In genomic region chr13:49322739-49323138, GRCm38 (mm10) we compare ENCODE assay signal across 21 mouse cellular contexts. TPM values are rescaled to one million over a fixed set of nuclear protein-coding genes. Genes with fewer than 3 reads are reported as not detected.
DNase-seq lines count a peak whose midpoint lies in the region; ATAC-seq lines count a peak whose summit lies in the region.
"Had no signal": no experiment of that assay in that cellular context is flagged by ENCODE, and none has a peak within 500 bp of the region (broad histone marks: within the 10 kb centered on the region; RNA-seq: fewer than 3 reads in every experiment).

No protein-coding gene starts in this region.

- peak; percentile 70 for DNase-seq in left cerebral cortex, adult 11 months (ENCODE audit: low spot score)
- DNase-seq in left cerebral cortex, postnatal 4 days = no peak
- DNase-seq in frontal cortex, adult 2 months (ENCODE audit: extremely low spot score in 1 of 2, low spot score in 1 of 2) = peak; percentile 86 to 88
- DNase-seq in left cerebral cortex, postnatal 25 days (ENCODE audit: low spot score in 2 of 2) = peak; percentile 51 to 97
- peak; percentile 72 to 91 for DNase-seq in right cerebral cortex, postnatal 36 days (ENCODE audit: low spot score in 2 of 2)
- DNase-seq in adrenal gland, postnatal 14 days = no peak
- DNase-seq: adrenal gland, postnatal 10 days; cerebellum, adult 9-10 months; kidney, postnatal 36 days; layer of hippocampus, postnatal 36 days; lung, postnatal 36 days; midbrain, embryonic 14.5 days had no signal

- H3K4me3 ChIP-seq in heart, embryonic 11.5 days (ENCODE audit: low read depth, low read length) = no peak overlapping the region
- no peak overlapping the region for H3K4me3 ChIP-seq in kidney, embryonic 16.5 days (ENCODE audit: low read length)
- H3K4me3 ChIP-seq: embryonic facial prominence, embryonic 15.5 days; limb, embryonic 15.5 days; lung, embryonic 15.5 days; neural tube, embryonic 12.5 days had no signal

- intact Hi-C loops in left cerebral cortex, postnatal 4 days (cut with DNase I) = no loop called here
- intact Hi-C loops in left cerebral cortex, postnatal 25 days (cut with DNase I) = loop anchor here (5.0 kb wide), 1 partner anchor 100 kb away; the partner anchor contains the start of gene Ippk

- H3K27me3 ChIP-seq in heart, embryonic 11.5 days (ENCODE audit: control insufficient read depth, insufficient read depth, low read length) = no peaks in the 10 kb centered on the region
- no peaks in the 10 kb centered on the region for H3K27me3 ChIP-seq in kidney, embryonic 16.5 days (ENCODE audit: insufficient read depth, low read length)
- H3K27me3 ChIP-seq: embryonic facial prominence, embryonic 15.5 days; limb, embryonic 15.5 days; lung, embryonic 15.5 days had no signal

- H3K27ac ChIP-seq in heart, embryonic 11.5 days (ENCODE audit: low read depth, low read length) = no peak overlapping the region
- no peak overlapping the region for H3K27ac ChIP-seq in kidney, embryonic 16.5 days (ENCODE audit: low read length)
- H3K27ac ChIP-seq: embryonic facial prominence, embryonic 15.5 days; limb, embryonic 15.5 days; liver, embryonic 14.5 days; lung, embryonic 15.5 days; neural tube, embryonic 12.5 days had no signal

- WGBS in heart, embryonic 11.5 days (ENCODE audit: insufficient replicate concordance) = 82% methylated on average over 5 of the region's 5 CpGs
- whole genome bisulfite sequencing in kidney, embryonic 16.5 days = 86% methylated on average over 5 of the region's 5 CpGs

- no peak for ATAC-seq in heart, embryonic 11.5 days (replicated peaks; ENCODE audit: insufficient number of reproducible peaks, low FRiP score, low TSS enrichment)
- no peak for ATAC-seq in kidney, embryonic 16.5 days (ENCODE audit: low FRiP score, low TSS enrichment)
- ATAC-seq: forebrain, embryonic 14.5 days; intestine, postnatal 0 days had no signal

- H3K36me3 ChIP-seq in heart, embryonic 11.5 days (ENCODE audit: control insufficient read depth, insufficient read depth, low read length) = no peaks in the 10 kb centered on the region
- no peaks in the 10 kb centered on the region for H3K36me3 ChIP-seq in kidney, embryonic 16.5 days (ENCODE audit: insufficient read depth, low read length)
- H3K36me3 ChIP-seq: embryonic facial prominence, embryonic 15.5 days; limb, embryonic 15.5 days; lung, embryonic 15.5 days; neural tube, embryonic 12.5 days had no signal

- no peaks in the 10 kb centered on the region for H3K9me3 ChIP-seq in heart, embryonic 11.5 days (replicated peaks; ENCODE audit: control insufficient read depth, low read length)
- H3K9me3 ChIP-seq in kidney, embryonic 16.5 days (ENCODE audit: low read length) = no peaks in the 10 kb centered on the region
- H3K9me3 ChIP-seq: embryonic facial prominence, embryonic 15.5 days; limb, embryonic 15.5 days; lung, embryonic 15.5 days; neural tube, embryonic 12.5 days had no signal

- H3K4me1 ChIP-seq in heart, embryonic 11.5 days (ENCODE audit: control insufficient read depth, insufficient read depth, low read length) = peaks cover 8% of the 10 kb centered on the region; the same call in 1 of the 2 replicates
- H3K4me1 ChIP-seq in kidney, embryonic 16.5 days (ENCODE audit: insufficient read depth, low read length) = peaks cover 13% of the 10 kb centered on the region

- no peak overlapping the region for H3K4me2 ChIP-seq in heart, embryonic 11.5 days
- no peak overlapping the region for H3K4me2 ChIP-seq in kidney, embryonic 16.5 days (replicated peaks; ENCODE audit: low read depth, low read length)
- H3K4me2 ChIP-seq: embryonic facial prominence, embryonic 15.5 days; limb, embryonic 15.5 days; lung, embryonic 15.5 days; neural tube, embryonic 12.5 days had no signal

- H3K9ac ChIP-seq in heart, embryonic 11.5 days (ENCODE audit: low read depth, low read length) = no peak overlapping the region
- H3K9ac ChIP-seq in kidney, embryonic 16.5 days (replicated peaks; ENCODE audit: low read length) = no peak overlapping the region
- H3K9ac ChIP-seq: embryonic facial prominence, embryonic 15.5 days; limb, embryonic 15.5 days; liver, embryonic 14.5 days; neural tube, embryonic 12.5 days had no signal

RNA-seq across cellular contexts. Expression of gene Fgd3, which starts 2.6 kb away (rescaled TPM):
- total RNA-seq in left cerebral cortex, postnatal 4 days (2021) = 10 to 100 TPM; 19.8 to 27.2 TPM
- polyA plus RNA-seq in frontal cortex, adult 2 months (2012; rRNA removed) = 10.5 and 10.9 TPM in 2 replicates
- total RNA-seq in left cerebral cortex, postnatal 25 days (2021) = 1 to 10 TPM; 6.3 to 6.8 TPM
- 0.10 and 0.64 TPM in 2 replicates for polyA plus RNA-seq in heart, embryonic 11.5 days (2014; fragmentation: Nextera tagmentation; extraction: Ambion mirVana)
- polyA plus RNA-seq in kidney, embryonic 16.5 days (2015; fragmentation: Nextera tagmentation; extraction: Ambion mirVana) = 1.0 and 1.1 TPM in 2 replicates
- 2.7 and 7.7 TPM in 2 replicates for total RNA-seq in adrenal gland, postnatal 14 days (2021)

RNA-seq across cellular contexts. Expression of gene Bicd2, which starts 18.6 kb away (rescaled TPM):
- 10 to 100 TPM; 56.6 to 57.2 TPM for total RNA-seq in left cerebral cortex, postnatal 4 days (2021)
- 48.6 and 49.5 TPM in 2 replicates for polyA plus RNA-seq in frontal cortex, adult 2 months (2012; rRNA removed)
- total RNA-seq in left cerebral cortex, postnatal 25 days (2021) = 10 to 100 TPM; 48.5 to 51.0 TPM
- polyA plus RNA-seq in heart, embryonic 11.5 days (2014; fragmentation: Nextera tagmentation; extraction: Ambion mirVana) = 34.0 and 42.8 TPM in 2 replicates
- 27.9 and 29.4 TPM in 2 replicates for polyA plus RNA-seq in kidney, embryonic 16.5 days (2015; fragmentation: Nextera tagmentation; extraction: Ambion mirVana)
- total RNA-seq in adrenal gland, postnatal 14 days (2021) = 38.2 TPM in 2 replicates

Comparison
In these comparisons a context has a peak if more than half of its experiments do, and no peak if none do; other contexts are left out.
1. DNase-seq: peak in left cerebral cortex, adult 11 months (single experiment), frontal cortex, adult 2 months (2 of 2), left cerebral cortex, postnatal 25 days (2 of 2) and right cerebral cortex, postnatal 36 days (2 of 2); none in left cerebral cortex, postnatal 4 days (single experiment) and adrenal gland, postnatal 14 days (single experiment).